Mouse (Mus musculus): ENCODE data around the gene Il7r. TPM values are rescaled to one million over a fixed set of nuclear protein-coding genes. Genes with fewer than 3 reads are reported as not detected.

The Il7r gene
- not detected in 2 replicates for polyA plus RNA-seq (2012)

- no peak for TF ChIP-seq GATA1 (IDR thresholded peaks at IDR 0.05; ENCODE audit: low read length)
Observed at GRCm38 (mm10) chr15:9530076-9530475, at the start of gene Il7r. Gene Il7r, minus strand, starts transcription at chr15:9530176.

GRCm38 (mm10) chr15:9577303-9577702 is 47.3 kb upstream of the Il7r start:
- TF ChIP-seq GATA1 (IDR thresholded peaks at IDR 0.05; ENCODE audit: low read length): no peak

- TF ChIP-seq GATA1 (IDR thresholded peaks at IDR 0.05; ENCODE audit: low read length): no peak
Observed at GRCm38 (mm10) chr15:9574796-9575195, 44.8 kb upstream of the Il7r start.

GRCm38 (mm10) chr15:9573361-9573760 is 43.4 kb upstream of the Il7r start:
- TF ChIP-seq GATA1 (IDR thresholded peaks at IDR 0.05; ENCODE audit: low read length): no peak

GRCm38 (mm10) chr15:9572664-9573063 is 42.7 kb upstream of the Il7r start:
- TF ChIP-seq GATA1 (IDR thresholded peaks at IDR 0.05; ENCODE audit: low read length): no peak

- TF ChIP-seq GATA1 (IDR thresholded peaks at IDR 0.05; ENCODE audit: low read length): no peak
Observed at GRCm38 (mm10) chr15:9571896-9572295, 41.9 kb upstream of the Il7r start.

GRCm38 (mm10) chr15:9567316-9567715 is 37.3 kb upstream of the Il7r start:
- TF ChIP-seq GATA1 (IDR thresholded peaks at IDR 0.05; ENCODE audit: low read length): no peak

GRCm38 (mm10) chr15:9565396-9565795 is 35.4 kb upstream of the Il7r start:
- TF ChIP-seq GATA1 (IDR thresholded peaks at IDR 0.05; ENCODE audit: low read length): no peak

DNA sequence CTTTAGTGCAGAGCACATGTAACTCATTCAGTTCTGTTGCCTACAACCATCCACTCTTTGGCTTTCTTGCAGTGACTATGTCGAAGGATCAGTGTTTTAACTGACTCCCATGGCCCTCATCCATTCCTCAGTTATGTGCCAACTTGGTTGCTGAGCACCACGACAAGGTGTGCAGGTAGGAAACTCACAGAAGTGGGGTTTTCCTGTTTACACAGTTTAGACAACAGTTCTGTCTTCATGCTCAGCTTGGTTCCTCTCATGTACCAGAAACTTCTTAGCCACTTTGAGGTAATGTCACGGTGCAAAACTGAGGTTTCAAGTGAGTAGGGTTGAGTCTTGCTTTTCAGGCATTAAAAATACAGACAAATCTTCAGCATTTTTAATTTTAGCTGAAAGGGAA is 34.2 kb upstream of the Il7r start:
- no peak for TF ChIP-seq GATA1 (IDR thresholded peaks at IDR 0.05; ENCODE audit: low read length)

DNA sequence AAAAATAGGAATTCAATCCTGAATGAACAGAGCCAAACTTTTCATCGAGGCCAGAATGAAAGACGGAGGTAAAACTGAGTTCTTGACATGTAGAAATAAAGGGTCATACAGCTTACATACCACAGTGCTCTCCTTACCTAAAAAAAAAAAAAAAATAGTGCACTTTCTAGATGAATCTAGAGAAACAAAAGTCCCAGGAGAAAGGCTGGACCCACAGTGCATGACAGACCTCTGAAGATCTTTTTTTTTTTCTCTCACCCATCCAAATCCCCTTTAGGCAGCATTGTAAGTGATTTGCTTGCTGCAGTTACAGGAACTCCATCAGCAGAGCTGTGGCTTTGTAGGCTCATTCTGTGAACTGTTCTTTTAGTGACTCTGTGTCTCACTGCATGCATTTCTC is 19.0 kb upstream of the Il7r start:
- TF ChIP-seq GATA1 (IDR thresholded peaks at IDR 0.05; ENCODE audit: low read length): no peak

DNA sequence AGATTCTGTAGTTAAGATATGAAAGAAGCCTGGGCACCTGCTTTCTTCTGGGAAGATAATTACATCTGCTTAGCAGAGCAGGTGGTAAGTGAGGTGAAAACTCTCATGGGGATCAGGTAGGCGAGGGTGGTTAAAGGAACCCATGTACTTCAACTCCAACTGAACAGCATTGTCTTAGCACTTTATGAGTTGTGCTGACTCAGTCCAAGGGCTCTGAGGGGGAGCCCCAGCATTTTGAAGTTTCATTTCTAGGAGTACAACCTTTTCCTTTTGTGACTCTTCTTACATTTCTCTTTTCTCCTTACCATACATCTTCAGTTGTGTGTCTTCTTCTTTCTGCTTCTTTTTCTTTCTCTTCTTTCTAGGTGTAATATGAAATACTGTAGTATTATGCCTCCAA is 5.2 kb upstream of the Il7r start:
- TF ChIP-seq GATA1 (IDR thresholded peaks at IDR 0.05; ENCODE audit: low read length): no peak

GRCm38 (mm10) chr15:9533356-9533902 is 3.5 kb upstream of the Il7r start:
- TF ChIP-seq GATA1 (IDR thresholded peaks at IDR 0.05; ENCODE audit: low read length): no peak

DNA sequence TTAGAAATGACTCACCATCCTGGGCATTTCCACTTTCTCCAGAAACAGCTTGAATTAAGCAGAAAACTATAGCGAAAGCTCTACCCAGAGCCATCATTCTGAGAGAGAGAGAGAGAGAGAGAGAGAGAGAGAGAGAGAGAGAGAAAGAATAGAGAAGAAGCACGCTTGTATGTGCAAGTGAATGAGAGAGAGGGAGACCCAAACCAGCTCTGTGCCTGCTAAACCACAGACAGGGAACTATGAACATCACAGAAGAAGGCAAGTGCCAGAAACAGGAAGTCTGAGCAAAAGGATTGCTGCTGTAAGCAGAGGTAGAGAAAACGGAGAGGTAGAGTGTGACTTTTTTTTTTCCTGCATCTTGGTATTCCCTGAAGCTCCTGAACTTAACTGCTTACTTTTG is 330 bp downstream of the Il7r start:
- TF ChIP-seq GATA1 (IDR thresholded peaks at IDR 0.05; ENCODE audit: low read length): no peak

DNA sequence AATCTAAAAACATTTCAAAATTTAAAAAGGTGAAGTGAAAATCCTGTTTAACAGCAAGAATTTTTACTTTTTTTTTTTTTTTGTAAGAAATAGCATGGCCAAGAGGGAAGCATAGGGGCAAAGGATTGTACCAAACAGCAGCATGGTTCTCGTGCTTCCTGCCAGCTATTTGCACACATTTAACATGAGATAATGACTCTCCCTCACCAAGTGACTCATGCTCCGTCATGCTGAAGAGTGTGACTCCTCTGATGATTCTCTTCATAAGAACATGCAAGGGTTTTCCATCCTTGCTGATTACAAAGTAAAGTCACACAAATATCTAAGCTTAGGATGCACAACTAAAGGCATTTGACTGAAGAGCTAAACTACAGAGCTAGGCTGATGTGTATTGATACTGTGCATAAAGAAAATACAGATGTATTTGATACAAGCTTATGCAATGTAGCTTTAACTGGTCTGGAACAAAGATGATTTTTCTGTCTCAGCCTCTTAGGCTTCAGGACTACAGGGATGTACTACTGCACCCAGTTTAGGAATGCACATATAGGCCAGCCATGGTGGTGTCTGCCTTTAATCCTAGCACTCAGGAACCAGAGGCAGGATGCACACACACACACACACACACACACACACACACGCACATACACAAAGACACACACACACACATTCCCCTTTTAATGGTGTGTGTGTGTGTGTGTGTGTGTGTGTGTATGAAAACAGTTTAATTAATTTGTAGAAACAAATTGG is 1.6 kb downstream of the Il7r start:
- TF ChIP-seq GATA1 (IDR thresholded peaks at IDR 0.05; ENCODE audit: low read length): no peak

DNA sequence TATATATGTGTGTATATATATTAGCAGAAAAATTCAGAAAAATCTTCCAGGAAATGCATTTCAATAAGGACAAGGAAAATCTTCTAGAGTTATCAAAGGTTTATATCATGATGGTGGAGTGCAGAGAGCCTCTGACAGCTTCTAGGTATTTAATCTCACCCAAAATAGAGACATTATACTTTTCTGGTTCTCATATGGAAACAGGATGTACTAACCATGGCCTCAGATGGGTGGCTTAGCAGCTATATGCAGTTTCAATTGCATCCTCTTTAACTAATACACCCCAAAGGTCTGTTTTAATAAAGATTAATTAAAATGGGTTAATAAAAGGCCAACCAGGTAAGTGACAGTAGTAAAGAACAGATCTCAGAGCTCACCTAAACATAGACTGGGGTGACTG is 3.6 kb downstream of the Il7r start:
- no peak for TF ChIP-seq GATA1 (IDR thresholded peaks at IDR 0.05; ENCODE audit: low read length)

GRCm38 (mm10) chr15:9524907-9525306 is 5.1 kb downstream of the Il7r start:
- TF ChIP-seq GATA1 (IDR thresholded peaks at IDR 0.05; ENCODE audit: low read length): no peak

DNA sequence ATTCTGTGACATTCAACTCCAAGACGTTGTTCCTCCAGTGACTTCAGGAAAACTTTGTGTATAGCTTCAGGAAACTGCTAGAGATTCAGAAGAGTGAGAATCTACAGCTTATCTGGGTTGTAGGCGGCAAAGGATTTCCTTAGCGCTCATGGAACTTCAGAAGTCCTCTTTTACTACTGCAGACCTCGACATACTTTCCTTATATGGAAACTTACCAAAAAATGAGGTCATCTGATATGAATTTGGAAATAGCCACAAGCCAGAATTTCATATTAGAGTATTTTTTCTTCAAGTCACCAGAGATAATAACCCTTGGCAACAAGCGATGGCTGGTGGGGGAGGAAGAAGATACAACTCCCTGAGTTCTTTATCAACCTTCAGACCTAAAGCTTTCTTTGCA is 6.0 kb downstream of the Il7r start:
- TF ChIP-seq GATA1 (IDR thresholded peaks at IDR 0.05; ENCODE audit: low read length): no peak
